Mouse (Mus musculus) liver, embryonic 13.5 days (tissue): Measurements from ENCODE around the gene Arg1. TPM values are rescaled to one million over a fixed set of nuclear protein-coding genes. Genes with fewer than 3 reads are reported as not detected.

Source experiments
- ATAC-seq: fragments of 200-750 bp; cut with Nextera tagmentation; 2 replicates; pipeline ENCODE4 v1.8.0; 2017; ENCODE audit warnings: low read depth, mild to moderate bottlenecking, moderate number of reproducible peaks, moderate library complexity
- DNase-seq: peaks from one replicate; pipeline ENCODE4 v3.0.0; 2022
- H3K27ac ChIP-seq: fragments of 300-500 bp; sonication (generic); 2 replicates; pipeline ENCODE4 v1.5.1; 2015; ENCODE audit warnings: moderate library complexity, mild to moderate bottlenecking, inconsistent platforms
- H3K27me3 ChIP-seq: fragments of 300-500 bp; sonication (generic); 2 replicates; pipeline ENCODE4 v1.6.1; 2015; ENCODE audit warnings: mild to moderate bottlenecking, inconsistent platforms
- H3K36me3 ChIP-seq: fragments of 300-500 bp; sonication (generic); 2 replicates; pipeline ENCODE4 v1.6.1; 2015; ENCODE audit warnings: mild to moderate bottlenecking, inconsistent platforms
- H3K4me1 ChIP-seq: fragments of 300-500 bp; sonication (generic); replicated peaks from 2 replicates; pipeline ENCODE4 v1.6.1; 2015; ENCODE audit warnings: inconsistent platforms
- H3K4me2 ChIP-seq: fragments of 300-500 bp; sonication (generic); 2 replicates; pipeline ENCODE4 v1.6.1; 2015; ENCODE audit warnings: inconsistent platforms, mild to moderate bottlenecking, moderate library complexity
- H3K4me3 ChIP-seq: fragments of 300-500 bp; sonication (generic); replicated peaks from 2 replicates; pipeline ENCODE4 v1.5.1; 2015; ENCODE audit warnings: mild to moderate bottlenecking, inconsistent platforms
- H3K9ac ChIP-seq: fragments of 300-500 bp; sonication (generic); 2 replicates; pipeline ENCODE4 v1.6.1; 2015; ENCODE audit warnings: mild to moderate bottlenecking, inconsistent platforms
- H3K9me3 ChIP-seq: fragments of 300-500 bp; sonication (generic); replicated peaks from 2 replicates; pipeline ENCODE4 v1.6.1; 2016; ENCODE audit warnings: inconsistent platforms
- WGBS: fragments of 180-500 bp; shearing (Covaris S2); methylation state at CpG from one replicate; pipeline ENCODE4 v1.1.7; 2015; ENCODE audit not compliant: insufficient replicate concordance; 5-methylcytosine and 5-hydroxymethylcytosine counted together
- microRNA-seq: library from miRNA; unstranded; fragments of <30 nt; microRNA quantifications from one replicate; pipeline ENCODE4, GENCODE M21; 2016
- polyA plus RNA-seq: library from polyadenylated mRNA; unstranded; fragments of >200 nt; fragmentation: Nextera tagmentation; extraction: Ambion mirVana; gene quantifications from 2 replicates; pipeline ENCODE4 v1.2.1, GENCODE M21; 2015

Arg1 gene
- polyA plus RNA-seq, 1 experiment from 2014 or later, result 6.2 TPM

DNA sequence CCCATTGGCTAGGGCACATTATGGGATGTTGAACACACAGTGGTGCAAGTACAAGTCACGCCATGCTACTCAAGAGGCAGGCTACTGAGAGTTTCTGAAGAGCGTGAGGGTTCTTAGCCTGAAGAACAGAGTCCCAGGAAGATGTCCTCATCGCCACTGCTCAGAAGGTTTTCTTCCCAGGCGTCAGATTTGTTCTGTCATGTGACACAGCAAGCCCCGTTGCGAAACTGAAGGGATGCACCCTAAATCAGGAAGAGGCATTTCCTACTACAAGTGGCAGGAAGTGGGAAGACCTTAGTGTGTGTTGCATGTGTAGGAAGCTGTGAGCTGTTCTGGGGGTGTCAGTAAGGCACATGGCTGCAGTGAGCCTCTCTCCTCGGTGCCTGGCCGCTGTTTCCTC lies 16.1 kb downstream of the Arg1 start:
- Histone ChIP-seq H3K36me3 (peaks cover 87% of the 10 kb centered on the region), H3K9me3 (no peaks in the 10 kb centered on the region), H3K9ac (no peak overlapping the region), H3K4me2 (no peak overlapping the region), H3K4me1 (no peaks in the 10 kb centered on the region), H3K27ac (no peak overlapping the region), H3K27me3 (no peaks in the 10 kb centered on the region), H3K4me3 (no peak overlapping the region)
- 76% methylated on average over 8 of the region's 8 CpGs for WGBS
- ATAC-seq, result no peak
- DNase-seq, result no peak

DNA sequence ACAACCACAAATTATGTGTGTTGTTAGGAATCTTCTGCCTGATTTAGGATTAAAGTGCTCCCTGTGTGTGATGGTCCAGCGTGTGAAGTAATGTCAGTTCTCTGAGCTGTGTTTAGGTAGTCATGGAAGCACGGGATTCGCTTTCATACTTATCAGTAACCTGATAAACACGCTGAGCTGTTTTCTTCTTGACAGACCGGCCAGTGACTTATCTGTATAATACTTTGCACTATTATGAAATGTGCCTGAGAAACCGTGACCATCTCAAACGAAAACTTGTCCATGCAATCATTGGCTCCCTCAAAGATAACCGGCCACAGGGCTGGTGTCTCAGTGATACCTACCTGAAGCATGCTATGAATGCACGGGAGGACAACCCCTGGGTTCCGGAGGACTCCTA lies 21.7 kb downstream of the Arg1 start:
- DNase-seq (no peak), ATAC-seq (no peak)
- peaks cover 95% of the 10 kb centered on the region for H3K36me3 ChIP-seq
- H3K4me3 ChIP-seq, result no peak overlapping the region
- no peak overlapping the region for H3K4me2 ChIP-seq
- no peaks in the 10 kb centered on the region for H3K9me3 ChIP-seq
- no peaks in the 10 kb centered on the region for H3K27me3 ChIP-seq
- H3K4me1 ChIP-seq, result no peaks in the 10 kb centered on the region
- no peak overlapping the region for H3K27ac ChIP-seq
- no peak overlapping the region for H3K9ac ChIP-seq
- 72% methylated on average over 10 of the region's 10 CpGs for WGBS

DNA sequence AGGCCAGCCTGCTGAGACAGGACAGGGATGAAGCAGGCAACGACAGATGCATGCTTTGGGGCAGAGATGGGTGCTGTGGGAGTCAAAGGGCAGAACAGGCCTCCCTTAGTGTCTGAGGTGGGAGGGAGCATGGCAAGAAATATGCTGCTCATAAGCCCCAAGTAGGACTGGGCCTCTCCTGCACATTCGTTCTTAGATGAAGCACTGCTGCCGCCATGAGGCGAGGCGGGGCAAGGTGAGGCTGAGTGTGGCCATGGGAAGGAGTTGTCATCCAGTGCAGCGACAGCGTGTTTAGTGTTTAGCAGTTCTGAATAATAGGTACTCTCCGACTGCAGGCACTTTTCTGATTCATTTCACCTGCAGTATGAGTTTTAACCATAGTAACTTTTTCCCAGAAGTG lies 31.4 kb downstream of the Arg1 start:
- Histone ChIP-seq H3K27me3 (no peaks in the 10 kb centered on the region), H3K4me3 (no peak overlapping the region), H3K9me3 (no peaks in the 10 kb centered on the region), H3K36me3 (peaks cover 82% of the 10 kb centered on the region), H3K4me2 (no peak overlapping the region), H3K9ac (no peak overlapping the region), H3K4me1 (no peaks in the 10 kb centered on the region), H3K27ac (no peak overlapping the region)
- no peak for ATAC-seq
- WGBS, result 79% methylated on average over 8 of the region's 8 CpGs
- no peak for DNase-seq

DNA sequence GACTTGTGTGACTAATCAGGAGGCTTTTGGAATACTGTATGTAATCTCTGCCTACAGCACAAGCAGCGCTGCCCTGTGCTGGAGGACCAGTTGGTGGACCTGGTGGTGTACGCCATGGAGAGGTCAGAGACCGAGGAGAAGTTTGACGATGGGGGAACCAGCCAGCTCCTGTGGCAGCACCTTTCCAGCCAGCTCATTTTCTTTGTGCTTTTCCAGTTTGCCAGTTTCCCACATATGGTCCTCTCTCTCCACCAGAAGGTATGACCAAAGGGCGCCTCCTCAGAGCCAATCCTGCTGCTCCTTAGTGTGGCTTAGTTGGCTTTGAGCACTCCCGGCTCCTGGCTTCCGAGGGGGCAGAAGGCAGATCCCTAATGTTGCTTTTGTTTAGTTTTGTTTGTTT lies 38.9 kb downstream of the Arg1 start:
- Histone ChIP-seq H3K4me1 (no peaks in the 10 kb centered on the region), H3K9me3 (no peaks in the 10 kb centered on the region), H3K9ac (no peak overlapping the region), H3K27me3 (no peaks in the 10 kb centered on the region), H3K4me2 (no peak overlapping the region), H3K36me3 (peaks cover 75% of the 10 kb centered on the region), H3K27ac (no peak overlapping the region), H3K4me3 (no peak overlapping the region)
- ATAC-seq (no peak), DNase-seq (no peak)
- 90% methylated on average over 7 of the region's 7 CpGs for WGBS

DNA sequence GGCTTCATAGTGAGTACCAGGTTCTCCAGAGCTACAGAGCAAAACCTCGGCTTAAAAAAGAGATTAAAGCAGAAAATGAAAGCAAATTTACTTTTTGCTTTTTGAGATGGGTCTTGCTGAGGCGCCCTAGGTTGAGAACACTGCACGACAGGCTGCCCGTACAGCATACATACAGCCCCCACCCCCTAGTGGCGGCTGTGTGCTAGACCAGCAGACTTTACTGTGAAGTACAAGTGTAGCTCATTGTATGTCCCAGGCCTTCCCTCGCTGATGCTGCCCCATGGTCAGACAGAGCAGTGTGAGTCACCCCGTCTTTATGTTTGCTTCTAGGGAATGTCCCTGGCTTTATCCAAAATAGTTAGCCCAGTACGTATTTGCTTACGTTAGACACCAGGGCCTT lies 41.3 kb downstream of the Arg1 start:
- no peaks in the 10 kb centered on the region for H3K27me3 ChIP-seq
- WGBS, result 83% methylated on average over 9 of the region's 9 CpGs
- no peaks in the 10 kb centered on the region for H3K4me1 ChIP-seq
- H3K27ac ChIP-seq, result no peak overlapping the region
- ATAC-seq, result no peak
- DNase-seq, result peak; percentile 13
- no peak overlapping the region for H3K9ac ChIP-seq
- H3K4me2 ChIP-seq, result no peak overlapping the region
- no peak overlapping the region for H3K4me3 ChIP-seq
- H3K9me3 ChIP-seq, result no peaks in the 10 kb centered on the region
- H3K36me3 ChIP-seq, result peaks cover 77% of the 10 kb centered on the region

DNA sequence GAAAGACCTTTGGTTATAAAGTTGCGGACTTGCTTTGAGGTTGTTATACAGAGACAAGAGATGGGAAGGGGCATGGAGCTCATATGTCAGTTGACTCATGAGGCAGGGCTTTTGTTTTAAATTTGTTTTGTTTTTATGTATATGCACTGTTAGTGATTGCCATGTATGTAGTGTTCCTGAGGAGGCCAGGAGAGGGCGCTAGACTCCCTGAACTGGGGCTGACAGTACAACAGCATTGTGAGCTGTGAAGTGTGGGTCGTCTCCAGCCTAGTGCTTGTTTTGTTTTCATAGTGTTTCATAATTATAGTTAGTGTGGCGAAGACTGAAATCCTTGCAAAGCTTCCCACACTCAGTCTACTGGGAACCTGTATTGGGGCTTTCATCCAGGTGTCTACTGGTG lies 53.7 kb downstream of the Arg1 start:
- no peak overlapping the region for H3K27ac ChIP-seq
- DNase-seq, result no peak
- peaks cover 59% of the 10 kb centered on the region for H3K36me3 ChIP-seq
- H3K9me3 ChIP-seq, result no peaks in the 10 kb centered on the region
- H3K27me3 ChIP-seq, result no peaks in the 10 kb centered on the region
- H3K4me2 ChIP-seq, result no peak overlapping the region
- H3K4me1 ChIP-seq, result peaks cover 3% of the 10 kb centered on the region
- H3K4me3 ChIP-seq, result no peak overlapping the region
- no peak for ATAC-seq
- 67% methylated on average over 4 of the region's 4 CpGs for WGBS
- H3K9ac ChIP-seq, result no peak overlapping the region

DNA sequence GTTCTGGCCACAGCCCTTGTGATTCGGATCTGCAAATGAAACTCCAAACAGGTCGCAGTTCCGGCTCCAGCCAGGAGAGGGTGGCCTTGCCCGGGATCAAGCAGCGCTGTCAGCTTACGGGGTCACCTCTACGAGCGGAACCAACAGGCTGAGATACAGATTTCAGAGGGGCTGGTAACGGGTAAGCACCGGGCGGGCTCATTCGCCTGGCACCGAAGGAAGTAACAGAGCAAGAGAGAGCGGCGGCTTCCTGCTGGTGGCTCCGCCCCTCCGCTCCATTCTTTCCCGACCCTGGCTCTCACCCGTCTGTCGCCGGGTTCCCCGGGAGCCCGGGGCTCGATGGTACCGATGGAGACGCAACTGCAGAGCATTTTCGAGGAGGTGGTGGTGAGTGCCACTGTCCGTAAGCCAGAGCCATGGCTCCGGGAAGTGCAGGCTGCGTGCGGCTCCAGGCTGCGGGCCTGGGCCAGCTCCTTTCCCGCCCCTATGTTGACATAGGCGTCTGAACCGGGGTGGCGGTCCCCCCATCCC lies 57.5 kb downstream of the Arg1 start, which contains the start of gene Med23:
TSS of gene Med23 (plus strand) at position 227 of the 531 bp plus-strand sequence.
- Histone ChIP-seq H3K27me3 (no peaks in the 10 kb centered on the region), H3K4me3 (peak within 1 kb of the TSS; percentile 93), H3K9me3 (no peaks in the 10 kb centered on the region), H3K9ac (peak within 1 kb of the TSS; percentile 90), H3K4me1 (peaks cover 3% of the 10 kb centered on the region), H3K36me3 (peaks cover 25% of the 10 kb centered on the region), H3K4me2 (peak within 1 kb of the TSS; percentile 71), H3K27ac (peak within 1 kb of the TSS; percentile 61)
- peak; percentile 100 for ATAC-seq
- peak; percentile 97 for DNase-seq
- WGBS, result under 1% methylated on average over 36 of the region's 36 CpGs

Small RNA genes within 50 kb of the gene (microRNA-seq; reads per million reads assigned to microRNA genes)
- 1.2 reads per million for gene Mir6905

Other genes with a start within 250 kb of the Arg1 start
- gene Enpp1, start 215.3 kb downstream of the Arg1 start, polyA plus RNA-seq, result 1.6 and 2.0 TPM in 2 replicates
- gene Enpp3, start 84.7 kb downstream of the Arg1 start, polyA plus RNA-seq, result 2.1 and 2.4 TPM in 2 replicates
- 5.9 and 7.8 TPM in 2 replicates for gene Med23, start 57.5 kb downstream of the Arg1 start, polyA plus RNA-seq